Mouse (Mus musculus) erythroblast, embryonic 14.5 days (primary cell): ENCODE data around the gene Gm45521.

ENCODE experiments used
- GATA1 ChIP-seq: IDR thresholded peaks from 2 replicates; pipeline ENCODE4 v1.6.1; 2012; ENCODE audit warnings: low read length, inconsistent platforms, mixed read lengths
- TAL1 ChIP-seq: IDR thresholded peaks from 3 replicates; pipeline ENCODE4 v1.6.1; 2012; ENCODE audit warnings: low read length, inconsistent platforms, mixed read lengths

DNA sequence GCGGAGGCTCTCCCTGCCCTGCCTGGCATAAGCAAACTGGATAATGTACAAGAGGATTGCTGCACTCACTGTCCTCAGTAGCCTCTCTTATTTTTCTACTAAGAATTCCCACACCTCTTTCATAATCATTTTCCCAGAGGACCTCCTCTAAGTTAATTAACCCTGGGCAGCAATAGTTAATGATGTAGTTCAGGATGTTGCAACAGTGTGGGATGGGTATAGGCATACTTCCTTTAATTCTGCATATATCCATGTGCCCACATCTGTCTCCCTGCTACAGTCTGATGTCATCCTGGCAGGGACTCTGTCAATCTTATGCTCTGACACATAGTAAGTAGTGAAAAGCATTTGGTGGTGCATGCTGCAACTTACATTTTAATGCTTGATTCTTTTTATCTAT lies 24.1 kb downstream of the Gm45521 start:
- no peak for TF ChIP-seq TAL1
- no peak for TF ChIP-seq GATA1
